Mouse (Mus musculus) heart, adult 2 months (tissue): ENCODE results near the gene Tubb2a.

ENCODE experiments used
- CTCF ChIP-seq: fragments of 200-600 bp; IDR thresholded peaks from 2 replicates; pipeline ENCODE4 v1.8.1; 2022; ENCODE audit warnings: antibody characterized with exemption, mild to moderate bottlenecking, moderate library complexity
- POLR2A ChIP-seq: fragments of 200-500 bp; IDR thresholded peaks from 2 replicates; pipeline ENCODE4 v1.6.1; 2011; ENCODE audit warnings: mild to moderate bottlenecking, low read depth, low read length, control low read depth; ENCODE audit not compliant: insufficient read depth

GRCm38 (mm10) chr13:34120536-34120935 is 42.7 kb upstream of the Tubb2a start:
- TF ChIP-seq POLR2A (no peak), CTCF (no peak)
